Mouse (Mus musculus): ENCODE results near the gene Terf2. TPM values are rescaled to one million over a fixed set of nuclear protein-coding genes. Genes with fewer than 3 reads are reported as not detected.
"Not testable (repeated sequence)": the region's sequence is repeated elsewhere in the genome, so short reads cannot be mapped to it uniquely, and the experiment has no call there.

Gene Terf2
- polyA plus RNA-seq, 1 experiment from 2014 or later: 18.8 TPM

DNA sequence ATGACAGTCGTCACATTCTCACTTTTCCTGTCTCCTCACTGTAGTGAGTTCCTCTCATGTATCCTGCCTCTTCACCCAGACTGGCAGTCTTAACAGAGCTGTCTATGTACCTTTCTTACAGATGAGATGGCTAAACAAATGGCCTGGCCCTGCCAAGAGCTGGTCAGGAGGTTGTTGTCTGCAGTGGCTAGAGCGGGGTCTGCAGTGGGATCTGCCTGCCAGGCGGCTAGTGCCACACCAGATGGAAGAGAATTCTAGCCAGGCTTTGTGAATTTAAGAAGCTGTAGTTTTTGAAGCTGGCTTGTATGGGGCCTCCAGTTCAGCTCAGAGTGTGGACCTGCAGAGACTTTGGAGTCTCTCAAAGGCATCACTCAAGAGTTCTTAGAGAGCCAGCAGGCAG lies 60.7 kb downstream of the Terf2 start:
- H3K4me3 ChIP-seq (ENCODE audit: low read depth, low read length): no peak overlapping the region
- no peaks in the 10 kb centered on the region for H3K27me3 ChIP-seq (ENCODE audit: control insufficient read depth, insufficient read depth, low read length)
- H3K36me3 ChIP-seq (ENCODE audit: control insufficient read depth, insufficient read depth, low read length): peaks cover 13% of the 10 kb centered on the region; the same call in 1 of the 2 replicates
- H3K27ac ChIP-seq (replicated peaks; ENCODE audit: low read depth, low read length): no peak overlapping the region
- H3K9ac ChIP-seq (ENCODE audit: low read length): no peak overlapping the region
- DNase-seq (ENCODE audit: low spot score) (no peak), ATAC-seq (ENCODE audit: insufficient number of reproducible peaks, low FRiP score, low TSS enrichment, low read depth) (no peak)
- H3K9me3 ChIP-seq (ENCODE audit: control insufficient read depth, low read length): no peaks in the 10 kb centered on the region
- 85% methylated on average over 3 of the region's 3 CpGs for WGBS
- H3K4me2 ChIP-seq (ENCODE audit: low read depth, severe bottlenecking): no peak overlapping the region
- H3K4me1 ChIP-seq (ENCODE audit: control insufficient read depth, insufficient read depth, low read length): peaks cover 9% of the 10 kb centered on the region

DNA sequence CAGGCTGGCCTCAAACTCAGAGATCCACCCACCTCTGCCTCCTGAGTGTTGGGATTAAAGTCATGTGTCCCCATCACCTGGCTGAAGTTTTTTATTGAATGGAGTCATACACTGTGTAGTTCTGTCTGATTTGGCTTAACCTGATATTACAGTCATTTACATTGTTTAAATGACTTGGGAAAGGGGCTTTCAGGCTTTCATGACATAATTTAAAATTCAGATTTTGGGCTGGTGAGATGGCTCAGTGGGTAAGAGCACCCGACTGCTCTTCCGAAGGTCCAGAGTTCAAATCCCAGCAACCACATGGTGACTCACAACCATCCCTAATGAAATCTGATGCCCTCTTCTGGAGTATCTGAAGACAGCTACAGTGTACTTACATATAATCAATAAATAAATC lies 62.7 kb downstream of the Terf2 start:
- not testable (repeated sequence) for H3K9ac ChIP-seq (ENCODE audit: low read length); ATAC-seq (ENCODE audit: insufficient number of reproducible peaks, low FRiP score, low TSS enrichment, low read depth); H3K4me2 ChIP-seq (ENCODE audit: low read depth, severe bottlenecking); DNase-seq (ENCODE audit: low spot score); H3K4me1 ChIP-seq (ENCODE audit: control insufficient read depth, insufficient read depth, low read length); H3K27ac ChIP-seq (replicated peaks; ENCODE audit: low read depth, low read length); H3K9me3 ChIP-seq (ENCODE audit: control insufficient read depth, low read length); H3K36me3 ChIP-seq (ENCODE audit: control insufficient read depth, insufficient read depth, low read length); H3K4me3 ChIP-seq (ENCODE audit: low read depth, low read length); H3K27me3 ChIP-seq (ENCODE audit: control insufficient read depth, insufficient read depth, low read length)
- WGBS: 100% methylated on average over 2 of the region's 2 CpGs

DNA sequence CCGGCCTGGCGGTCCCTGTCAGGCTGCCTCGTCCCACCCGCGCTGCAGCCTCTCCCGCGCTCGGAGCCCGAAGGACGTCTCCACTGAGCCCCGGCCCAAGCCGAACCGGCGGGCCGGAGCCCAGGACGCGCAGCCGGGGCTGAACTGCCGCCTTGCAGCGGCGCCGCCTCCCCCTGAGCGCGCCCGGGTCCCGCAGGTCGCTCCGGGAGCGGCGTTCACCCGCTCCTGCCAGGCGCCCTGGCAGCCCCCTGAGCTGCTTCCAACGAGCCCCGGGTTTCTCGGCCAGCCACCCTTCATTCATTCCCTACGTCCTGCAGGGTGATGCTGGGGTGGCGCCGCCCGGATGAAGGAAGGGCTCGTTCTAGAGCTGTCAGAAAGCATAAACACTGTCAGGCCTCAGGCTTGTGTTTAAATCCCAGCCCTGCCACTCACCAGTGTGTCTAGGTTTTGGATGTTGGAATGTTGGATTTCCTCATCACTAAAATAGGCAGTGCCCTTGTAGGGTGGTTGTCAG lies 64.7 kb downstream of the Terf2 start:
- DNase-seq (ENCODE audit: low spot score): no peak
- Histone ChIP-seq H3K27ac (replicated peaks; ENCODE audit: low read depth, low read length) (0 out of 2 replicates have a peak overlapping the region, but pooled peaks have one; percentile 18), H3K4me1 (ENCODE audit: control insufficient read depth, insufficient read depth, low read length) (peaks cover 9% of the 10 kb centered on the region), H3K4me3 (ENCODE audit: low read depth, low read length) (peak overlapping the region; percentile 96), H3K27me3 (ENCODE audit: control insufficient read depth, insufficient read depth, low read length) (no peaks in the 10 kb centered on the region), H3K9ac (ENCODE audit: low read length) (peak overlapping the region; percentile 89), H3K36me3 (ENCODE audit: control insufficient read depth, insufficient read depth, low read length) (no peaks in the 10 kb centered on the region), H3K9me3 (ENCODE audit: control insufficient read depth, low read length) (no peaks in the 10 kb centered on the region), H3K4me2 (ENCODE audit: low read depth, severe bottlenecking) (peak overlapping the region; percentile 65)
- ATAC-seq (ENCODE audit: insufficient number of reproducible peaks, low FRiP score, low TSS enrichment, low read depth): no peak
- WGBS: 0% methylated on average over 40 of the region's 40 CpGs

DNA sequence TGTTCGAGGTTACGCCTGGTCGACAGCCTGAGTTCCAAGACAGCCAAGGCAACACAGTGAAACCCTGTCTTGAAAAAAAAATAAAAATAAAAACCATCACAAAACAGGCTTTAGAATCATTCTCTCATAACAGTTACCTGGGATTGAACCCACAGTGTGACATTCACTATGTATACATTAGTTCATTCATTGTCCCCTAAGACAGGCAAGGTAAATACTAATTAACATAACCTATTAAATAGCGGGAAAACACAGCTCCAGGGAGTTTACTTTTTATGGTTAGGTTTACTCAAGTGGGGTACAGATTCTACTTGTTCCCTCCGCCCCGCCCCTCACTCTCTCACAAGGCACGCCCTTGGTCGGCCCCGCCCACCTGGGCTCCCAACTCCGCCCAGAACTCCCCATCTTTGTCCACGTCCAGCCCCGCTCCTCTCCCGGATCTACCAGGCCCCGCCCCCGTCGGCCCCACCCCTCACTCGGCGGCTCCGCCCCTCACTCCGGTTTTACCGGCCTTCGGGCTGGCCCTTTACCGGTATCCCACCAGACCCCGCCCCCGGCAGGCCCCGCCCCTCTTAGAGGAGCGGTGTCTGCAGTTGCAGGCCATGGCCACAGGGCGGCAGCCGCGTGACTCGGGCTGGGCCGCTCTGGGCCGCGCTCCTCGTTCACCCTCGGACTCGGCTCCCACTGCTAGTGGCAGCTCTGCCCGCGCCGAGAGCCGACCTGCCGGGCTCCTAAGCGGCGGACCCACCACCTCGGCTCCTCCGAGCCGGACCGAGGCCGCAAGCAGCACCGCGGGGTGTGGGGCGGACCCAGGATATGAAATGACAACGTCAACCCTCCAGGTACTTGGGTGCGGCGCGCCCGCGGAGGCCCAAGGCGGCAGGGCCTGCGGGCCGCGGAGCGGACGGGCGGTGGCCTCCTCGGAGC lies 65.4 kb downstream of the Terf2 start, which contains the start of gene Vps4a:
Gene Vps4a, plus strand, starts transcription at position 573 of the 927 bp plus-strand sequence.
- Histone ChIP-seq H3K36me3 (ENCODE audit: control insufficient read depth, insufficient read depth, low read length) (no peaks in the 10 kb centered on the region), H3K4me3 (ENCODE audit: low read depth, low read length) (peak within 1 kb of the TSS; percentile 96), H3K9me3 (ENCODE audit: control insufficient read depth, low read length) (no peaks in the 10 kb centered on the region), H3K27me3 (ENCODE audit: control insufficient read depth, insufficient read depth, low read length) (no peaks in the 10 kb centered on the region), H3K27ac (replicated peaks; ENCODE audit: low read depth, low read length) (0 out of 2 replicates have a peak within 1 kb of the TSS, but pooled peaks have one; percentile 18), H3K9ac (ENCODE audit: low read length) (peak within 1 kb of the TSS; percentile 89), H3K4me1 (ENCODE audit: control insufficient read depth, insufficient read depth, low read length) (peaks cover 9% of the 10 kb centered on the region), H3K4me2 (ENCODE audit: low read depth, severe bottlenecking) (peak within 1 kb of the TSS; percentile 65)
- peak; percentile 89 for ATAC-seq (ENCODE audit: insufficient number of reproducible peaks, low FRiP score, low TSS enrichment, low read depth)
- 5% methylated on average over 65 of the region's 66 CpGs for WGBS
- peak; percentile 99 for DNase-seq (ENCODE audit: low spot score)

DNA sequence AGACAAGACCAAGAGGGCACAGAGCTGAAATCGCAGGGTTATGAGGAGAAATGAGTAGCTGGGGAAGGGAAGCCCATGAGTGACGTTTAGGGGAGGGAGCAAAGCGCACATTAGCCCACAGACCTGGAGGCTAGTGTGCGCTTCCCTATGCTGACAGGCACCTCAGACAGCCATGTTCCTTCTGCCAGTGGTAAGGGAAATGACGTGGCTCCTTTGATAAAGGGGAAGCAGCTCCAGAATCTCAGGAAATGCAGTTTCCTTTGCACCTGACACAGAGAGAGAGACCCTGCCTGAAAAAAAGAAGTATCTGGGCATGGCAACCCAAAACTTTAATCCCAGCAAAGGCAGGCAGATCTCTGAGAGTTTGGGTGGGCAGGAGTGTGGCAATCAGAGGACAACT lies 66.3 kb downstream of the Terf2 start:
- H3K27me3 ChIP-seq (ENCODE audit: control insufficient read depth, insufficient read depth, low read length): no peaks in the 10 kb centered on the region
- no peak overlapping the region for H3K9ac ChIP-seq (ENCODE audit: low read length)
- no peak overlapping the region for H3K4me3 ChIP-seq (ENCODE audit: low read depth, low read length)
- H3K9me3 ChIP-seq (ENCODE audit: control insufficient read depth, low read length): no peaks in the 10 kb centered on the region
- no peak overlapping the region for H3K27ac ChIP-seq (replicated peaks; ENCODE audit: low read depth, low read length)
- ATAC-seq (ENCODE audit: insufficient number of reproducible peaks, low FRiP score, low TSS enrichment, low read depth) (no peak), DNase-seq (ENCODE audit: low spot score) (no peak)
- H3K4me1 ChIP-seq (ENCODE audit: control insufficient read depth, insufficient read depth, low read length): peaks cover 9% of the 10 kb centered on the region
- H3K4me2 ChIP-seq (ENCODE audit: low read depth, severe bottlenecking): no peak overlapping the region
- WGBS: 69% methylated on average over 5 of the region's 5 CpGs
- H3K36me3 ChIP-seq (ENCODE audit: control insufficient read depth, insufficient read depth, low read length): no peaks in the 10 kb centered on the region

DNA sequence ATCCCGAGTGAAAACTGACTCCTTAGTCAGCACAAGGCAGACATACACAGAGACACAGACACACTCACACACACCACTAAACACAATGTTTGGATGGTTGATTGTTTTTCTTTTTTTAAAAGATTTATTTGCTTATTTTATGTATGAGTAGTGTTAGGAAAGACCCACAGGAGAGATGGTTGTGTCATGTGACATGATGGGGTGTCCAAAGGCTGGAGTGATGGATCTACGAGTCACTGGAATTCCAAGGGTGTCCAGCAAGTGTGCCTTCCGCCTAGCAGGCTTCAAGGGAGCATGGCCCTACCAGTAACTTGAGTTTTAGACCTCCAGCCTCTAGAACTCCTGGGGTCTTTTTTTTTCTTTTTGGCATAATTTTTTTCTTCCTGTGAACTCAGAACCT lies 67.0 kb downstream of the Terf2 start:
- ATAC-seq (ENCODE audit: insufficient number of reproducible peaks, low FRiP score, low TSS enrichment, low read depth): no peak
- no peak for DNase-seq (ENCODE audit: low spot score)
- WGBS: 75% methylated on average over 3 of the region's 3 CpGs
- no peak overlapping the region for H3K27ac ChIP-seq (replicated peaks; ENCODE audit: low read depth, low read length)
- peaks cover 9% of the 10 kb centered on the region for H3K4me1 ChIP-seq (ENCODE audit: control insufficient read depth, insufficient read depth, low read length)
- H3K27me3 ChIP-seq (ENCODE audit: control insufficient read depth, insufficient read depth, low read length): no peaks in the 10 kb centered on the region
- no peaks in the 10 kb centered on the region for H3K36me3 ChIP-seq (ENCODE audit: control insufficient read depth, insufficient read depth, low read length)
- H3K9me3 ChIP-seq (ENCODE audit: control insufficient read depth, low read length): no peaks in the 10 kb centered on the region
- H3K9ac ChIP-seq (ENCODE audit: low read length): no peak overlapping the region
- H3K4me3 ChIP-seq (ENCODE audit: low read depth, low read length): no peak overlapping the region
- no peak overlapping the region for H3K4me2 ChIP-seq (ENCODE audit: low read depth, severe bottlenecking)

DNA sequence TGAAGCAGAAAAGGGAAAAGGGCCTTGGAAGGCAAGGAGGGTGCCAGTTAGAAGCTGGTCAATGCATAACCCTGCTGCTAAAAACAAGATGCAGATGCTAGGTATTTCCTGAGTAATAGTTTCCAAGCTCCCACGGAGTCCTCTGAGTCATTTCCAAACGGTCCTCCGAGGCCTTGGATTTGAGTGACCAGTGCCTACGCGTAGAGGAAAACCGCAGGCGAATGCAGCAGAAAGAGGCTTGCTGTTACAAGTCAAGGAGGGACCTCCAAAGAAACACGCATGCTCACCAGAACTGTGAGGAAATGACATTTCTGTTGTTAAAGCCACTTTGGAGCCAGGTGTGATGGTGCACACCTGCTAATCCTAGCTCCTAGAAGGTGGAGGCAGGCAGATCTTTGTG lies 72.9 kb downstream of the Terf2 start:
- no peak for ATAC-seq (ENCODE audit: insufficient number of reproducible peaks, low FRiP score, low TSS enrichment, low read depth)
- H3K4me3 ChIP-seq (ENCODE audit: low read depth, low read length): no peak overlapping the region
- DNase-seq (ENCODE audit: low spot score): no peak
- H3K27me3 ChIP-seq (ENCODE audit: control insufficient read depth, insufficient read depth, low read length): no peaks in the 10 kb centered on the region
- H3K4me1 ChIP-seq (ENCODE audit: control insufficient read depth, insufficient read depth, low read length): no peaks in the 10 kb centered on the region
- no peaks in the 10 kb centered on the region for H3K36me3 ChIP-seq (ENCODE audit: control insufficient read depth, insufficient read depth, low read length)
- H3K27ac ChIP-seq (replicated peaks; ENCODE audit: low read depth, low read length): no peak overlapping the region
- no peak overlapping the region for H3K4me2 ChIP-seq (ENCODE audit: low read depth, severe bottlenecking)
- WGBS: 93% methylated on average over 8 of the region's 8 CpGs
- no peaks in the 10 kb centered on the region for H3K9me3 ChIP-seq (ENCODE audit: control insufficient read depth, low read length)
- H3K9ac ChIP-seq (ENCODE audit: low read length): no peak overlapping the region

Data from limb, embryonic 11.5 days (tissue).